Mouse (Mus musculus) MEL (cell line): ENCODE measurements around the gene Cox6a2. TPM values are rescaled to one million over a fixed set of nuclear protein-coding genes. Genes with fewer than 3 reads are reported as not detected.
"Not testable (repeated sequence)": the region's sequence is repeated elsewhere in the genome, so short reads cannot be mapped to it uniquely, and the experiment has no call there.

Experiments used
- DNase-seq: peaks from one replicate; pipeline ENCODE4 v3.0.0; 2011; ENCODE audit warnings: low read depth, low spot score
- H3K27ac ChIP-seq: 2 replicates; pipeline ENCODE4 v1.5.1; 2012; ENCODE audit warnings: low read depth, mild to moderate bottlenecking, control low read depth, low read length, moderate library complexity; ENCODE audit not compliant: control insufficient read depth
- H3K27me3 ChIP-seq, 2 experiments: fragments of 150-350 bp in 1 of 2; sonication (generic) in 1 of 2; 2 replicates each; pipeline ENCODE4 v1.6.1; 2012; ENCODE audit warnings: low read length in 2 of 2, mild to moderate bottlenecking in 2 of 2, improper control_type of control experiment in 1 of 2, moderate library complexity in 1 of 2; ENCODE audit not compliant: insufficient read depth in 2 of 2, control insufficient read depth in 1 of 2
- H3K36me3 ChIP-seq, 2 experiments: 2 replicates each; pipeline ENCODE4 v1.6.1; 2012 to 2014; ENCODE audit warnings: low read length in 2 of 2, improper control_type of control experiment in 1 of 2, inconsistent platforms in 1 of 2, mild to moderate bottlenecking in 1 of 2; ENCODE audit not compliant: insufficient read depth in 2 of 2, control insufficient read depth in 1 of 2
- H3K4me1 ChIP-seq, 2 experiments: fragments of 150-350 bp in 1 of 2; sonication (generic) in 1 of 2; 2 replicates each; pipeline ENCODE4 v1.6.1; 2012; ENCODE audit warnings: low read length in 2 of 2, improper control_type of control experiment in 1 of 2, mild to moderate bottlenecking in 1 of 2; ENCODE audit not compliant: insufficient read depth in 2 of 2, control insufficient read depth in 1 of 2
- H3K4me3 ChIP-seq, 2 experiments: fragments of 150-350 bp in 1 of 2; sonication (generic) in 1 of 2; 2 replicates each; pipeline ENCODE4 v1.5.1; 2012; ENCODE audit warnings: low read depth in 2 of 2, low read length in 2 of 2, mild to moderate bottlenecking in 2 of 2, moderate library complexity in 2 of 2, control low read depth in 1 of 2, improper control_type of control experiment in 1 of 2; ENCODE audit not compliant: control insufficient read depth in 1 of 2, insufficient read depth in 1 of 2
- H3K79me2 ChIP-seq: 2 replicates; pipeline ENCODE4 v1.6.1; 2012; ENCODE audit warnings: mild to moderate bottlenecking, low read length, moderate library complexity; ENCODE audit not compliant: control insufficient read depth, poor library complexity, insufficient read depth
- H3K9ac ChIP-seq: 2 replicates; pipeline ENCODE4 v1.6.1; 2012; ENCODE audit warnings: low read depth, mild to moderate bottlenecking, control low read depth, low read length, moderate library complexity; ENCODE audit not compliant: control insufficient read depth, poor library complexity, severe bottlenecking
- H3K9me3 ChIP-seq: fragments of 150-350 bp; sonication (generic); replicated peaks from 2 replicates; pipeline ENCODE4 v1.6.1; 2012; ENCODE audit warnings: mild to moderate bottlenecking, low read length, improper control_type of control experiment, moderate library complexity; ENCODE audit not compliant: insufficient read depth
- CHD1 ChIP-seq: IDR thresholded peaks from 2 replicates; pipeline ENCODE4 v1.6.1; 2012; ENCODE audit warnings: low read depth, mild to moderate bottlenecking, inconsistent platforms, low read length, improper control_type of control experiment
- CTCF ChIP-seq, 3 experiments: IDR thresholded peaks in 2 of 3; conservative IDR thresholded peaks in 1 of 3; 2 replicates each; pipeline ENCODE4 v1.5.1; 2011 to 2012; ENCODE audit warnings: low read length in 3 of 3, low read depth in 2 of 3, mild to moderate bottlenecking in 2 of 3, improper control_type of control experiment in 1 of 3, inconsistent platforms in 1 of 3, mixed read lengths in 1 of 3, moderate library complexity in 1 of 3; ENCODE audit not compliant: control insufficient read depth in 1 of 3, insufficient read depth in 1 of 3, poor library complexity in 1 of 3, severe bottlenecking in 1 of 3
- ELF1 ChIP-seq: IDR thresholded peaks from 2 replicates; pipeline ENCODE4 v1.6.1; 2014; ENCODE audit warnings: low read depth, mild to moderate bottlenecking, inconsistent platforms, low read length, improper control_type of control experiment, moderate library complexity
- GATA1 ChIP-seq: IDR thresholded peaks from 2 replicates; pipeline ENCODE4 v1.6.1; 2011; ENCODE audit warnings: low read depth, low read length, improper control_type of control experiment
- KAT2A ChIP-seq: conservative IDR thresholded peaks from 2 replicates; pipeline ENCODE4 v1.6.1; 2012; ENCODE audit warnings: low read depth, low read length, improper control_type of control experiment, inconsistent platforms
- MAX ChIP-seq: IDR thresholded peaks from 2 replicates; pipeline ENCODE4 v1.6.1; 2011; ENCODE audit warnings: low read length, improper control_type of control experiment
- MYC ChIP-seq: IDR thresholded peaks from 2 replicates; pipeline ENCODE4 v1.6.1; 2011; ENCODE audit warnings: low read depth, mild to moderate bottlenecking, low read length, improper control_type of control experiment, moderate library complexity
- NELFE ChIP-seq: IDR thresholded peaks from 2 replicates; pipeline ENCODE4 v1.6.1; 2011; ENCODE audit warnings: low read depth, low read length, improper control_type of control experiment
- POLR2AphosphoS2 ChIP-seq: IDR thresholded peaks from 2 replicates; pipeline ENCODE4 v1.6.1; 2011; ENCODE audit warnings: low read length, improper control_type of control experiment
- POLR2AphosphoS5 ChIP-seq: IDR thresholded peaks from 2 replicates; pipeline ENCODE4 v1.6.1; 2012; ENCODE audit warnings: low read depth, borderline replicate concordance, mild to moderate bottlenecking, inconsistent platforms, low read length, moderate library complexity, mixed read lengths
- TBP ChIP-seq: IDR thresholded peaks from 2 replicates; pipeline ENCODE4 v1.8.0; 2011; ENCODE audit warnings: low read depth, low read length, improper control_type of control experiment
- UBTF ChIP-seq: IDR thresholded peaks from 2 replicates; pipeline ENCODE4 v1.6.1; 2012; ENCODE audit warnings: low read depth, mild to moderate bottlenecking, inconsistent platforms, low read length, improper control_type of control experiment, moderate library complexity, borderline replicate concordance; ENCODE audit not compliant: insufficient read depth
- ZC3H11A ChIP-seq: IDR thresholded peaks from 2 replicates; pipeline ENCODE4 v1.6.1; 2012; ENCODE audit warnings: low read depth, mild to moderate bottlenecking, inconsistent platforms, low read length, improper control_type of control experiment
- polyA plus RNA-seq, 2 experiments: library from polyadenylated mRNA; stranded (reverse) in 1 of 2; unstranded in 1 of 2; fragments of >175 nt in 1 of 2; fragments of >200 nt in 1 of 2; gene quantifications; 2 replicates each; pipeline versions ENCODE4 v1.2.1 to v1.2.4; 2012; ENCODE audit warnings: low replicate concordance in 2 of 2, low read depth in 1 of 2; ENCODE audit not compliant: insufficient read length in 2 of 2, insufficient read depth in 1 of 2, missing spikeins in 1 of 2
- total RNA-seq: library from RNA; depleted of rRNA; stranded (reverse); fragments of 300-350 nt; gene quantifications from 2 replicates; pipeline ENCODE4 v1.2.3, GENCODE M21; 2012; rRNA removed

Cox6a2 gene
- total and polyA plus RNA-seq, 3 experiments = 2.9 to 18.2 TPM; not detected in 1

- no peak overlapping the region for H3K27ac ChIP-seq
- H3K9me3 ChIP-seq = no peaks in the 10 kb centered on the region
- H3K27me3 ChIP-seq = peaks cover 17 to 33% of the 10 kb centered on the region in 2 experiments
- H3K36me3 ChIP-seq = no peaks in the 10 kb centered on the region
- H3K4me1 ChIP-seq = no peaks in the 10 kb centered on the region
- H3K9ac ChIP-seq = no peak overlapping the region
- no peak overlapping the region for H3K4me3 ChIP-seq
- TF ChIP-seq ZC3H11A (no peak), KAT2A (no peak), GATA1 (no peak), UBTF (no peak), POLR2AphosphoS2 (no peak), CHD1 (no peak), TBP (no peak), MAX (no peak), POLR2AphosphoS5 (no peak), ELF1 (no peak), NELFE (no peak), CTCF (IDR thresholded peaks at IDR 0.05 in 2 of 3, conservative IDR thresholded peaks at IDR 0.05 in 1 of 3; ENCODE audit: control insufficient read depth in 1 of 3, insufficient read depth in 1 of 3, low read depth in 2 of 3, low read length in 3 of 3, poor library complexity in 1 of 3, severe bottlenecking in 1 of 3) (no peak), MYC (no peak)
- no peak for DNase-seq
- no peaks in the 10 kb centered on the region for H3K79me2 ChIP-seq
Observed at GRCm38 (mm10) chr7:128164001-128164400, 42.2 kb downstream of the Cox6a2 start.

GRCm38 (mm10) chr7:128158688-128159354, 47.4 kb downstream of the Cox6a2 start:
- not testable (repeated sequence) for H3K9ac ChIP-seq, H3K36me3 ChIP-seq, H3K4me1 ChIP-seq, H3K79me2 ChIP-seq, DNase-seq, H3K9me3 ChIP-seq, H3K27ac ChIP-seq, H3K4me3 ChIP-seq
- H3K27me3 ChIP-seq = peaks cover 4 to 13% of the 10 kb centered on the region in 2 experiments

Other genes starting within 250 kb of the Cox6a2 start
- gene Fus, start 238.9 kb downstream of the Cox6a2 start, total RNA-seq = 49.7 and 60.5 TPM in 2 replicates
- gene Fus, start 238.9 kb downstream of the Cox6a2 start, polyA plus RNA-seq = 100 to 1,000 TPM; 346 to 848 TPM
- gene Pycard, start 212.5 kb downstream of the Cox6a2 start, total RNA-seq = 0.10 and 0.12 TPM in 2 replicates
- under 1 TPM in 1 of 2 experiments, not detected in 1; 0.24 TPM for gene Pycard, start 212.5 kb downstream of the Cox6a2 start, polyA plus RNA-seq
- 0.13 and 0.19 TPM in 2 replicates for gene Trim72, start 202.4 kb downstream of the Cox6a2 start, total RNA-seq
- under 1 TPM in 1 of 2 experiments, not detected in 1; 0.14 TPM for gene Trim72, start 202.4 kb downstream of the Cox6a2 start, polyA plus RNA-seq
- not detected in 2 replicates for gene Itgam, start 143.7 kb downstream of the Cox6a2 start, total RNA-seq
- gene Itgam, start 143.7 kb downstream of the Cox6a2 start, polyA plus RNA-seq = not detected
- not detected in 2 replicates for gene Gm49368, start 143.7 kb downstream of the Cox6a2 start, total RNA-seq
- not detected for gene Gm49368, start 143.7 kb downstream of the Cox6a2 start, polyA plus RNA-seq
- gene Itgax, start 76.8 kb downstream of the Cox6a2 start, total RNA-seq = 0.08 TPM in 1 of 2 replicates, not detected in the other
- gene Itgax, start 76.8 kb downstream of the Cox6a2 start, polyA plus RNA-seq = under 1 TPM in 1 of 2 experiments, not detected in 1; 0.01 TPM
- gene Itgad, start 52.0 kb downstream of the Cox6a2 start, total RNA-seq = not detected in 2 replicates
- not detected for gene Itgad, start 52.0 kb downstream of the Cox6a2 start, polyA plus RNA-seq
- 13.3 and 14.6 TPM in 2 replicates for gene Armc5, start 31.0 kb upstream of the Cox6a2 start, total RNA-seq
- gene Armc5, start 31.0 kb upstream of the Cox6a2 start, polyA plus RNA-seq = 10 to 100 TPM in 1 of 2 experiments, not detected in 1; 23.7 TPM
- 1.2 and 1.5 TPM in 2 replicates for gene 9130023H24Rik, start 31.6 kb upstream of the Cox6a2 start, total RNA-seq
- under 1 TPM in 1 of 2 experiments, not detected in 1; 0.96 TPM for gene 9130023H24Rik, start 31.6 kb upstream of the Cox6a2 start, polyA plus RNA-seq
- 0.10 TPM in 1 of 2 replicates, not detected in the other for gene Tgfb1i1, start 40.4 kb upstream of the Cox6a2 start, total RNA-seq
- under 1 TPM in 1 of 2 experiments, not detected in 1; 0.21 TPM for gene Tgfb1i1, start 40.4 kb upstream of the Cox6a2 start, polyA plus RNA-seq
- 0.29 and 0.58 TPM in 2 replicates for gene Slc5a2, start 59.3 kb upstream of the Cox6a2 start, total RNA-seq
- gene Slc5a2, start 59.3 kb upstream of the Cox6a2 start, polyA plus RNA-seq = under 1 TPM in 1 of 2 experiments, not detected in 1; 0.25 TPM
- 16.2 and 19.8 TPM in 2 replicates for gene BC017158, start 91.8 kb upstream of the Cox6a2 start, total RNA-seq
- 10 to 100 TPM in 1 of 2 experiments, not detected in 1; 41.6 TPM for gene BC017158, start 91.8 kb upstream of the Cox6a2 start, polyA plus RNA-seq
- 44.6 and 44.7 TPM in 2 replicates for gene Rgs10, start 212.4 kb upstream of the Cox6a2 start, total RNA-seq
- 10 to 100 TPM in 1 of 2 experiments, not detected in 1; 42.3 TPM for gene Rgs10, start 212.4 kb upstream of the Cox6a2 start, polyA plus RNA-seq